Mouse (Mus musculus): ENCODE measurements around the gene Ube2z.

The Ube2z gene

DNA sequence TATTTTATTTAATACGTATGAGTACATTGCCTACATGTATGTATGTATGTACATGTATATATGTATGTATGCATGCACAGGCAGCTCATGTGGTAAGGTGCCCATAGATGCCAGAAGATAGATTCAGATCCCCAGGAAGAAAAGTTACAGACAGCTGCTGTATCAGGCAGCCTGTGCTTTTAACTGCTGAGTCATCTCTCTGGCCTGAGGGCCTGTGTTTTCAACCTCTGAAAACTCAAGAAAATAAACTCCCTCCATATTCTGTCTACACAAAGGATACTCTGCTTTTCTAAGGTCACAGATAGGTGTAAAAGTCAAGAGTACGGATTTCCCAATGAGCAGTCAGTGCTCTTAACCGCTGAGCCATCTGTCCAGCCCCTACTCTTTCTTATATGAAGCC lies 14.3 kb downstream of the Ube2z start:
- DNase-seq, result no peak

DNA sequence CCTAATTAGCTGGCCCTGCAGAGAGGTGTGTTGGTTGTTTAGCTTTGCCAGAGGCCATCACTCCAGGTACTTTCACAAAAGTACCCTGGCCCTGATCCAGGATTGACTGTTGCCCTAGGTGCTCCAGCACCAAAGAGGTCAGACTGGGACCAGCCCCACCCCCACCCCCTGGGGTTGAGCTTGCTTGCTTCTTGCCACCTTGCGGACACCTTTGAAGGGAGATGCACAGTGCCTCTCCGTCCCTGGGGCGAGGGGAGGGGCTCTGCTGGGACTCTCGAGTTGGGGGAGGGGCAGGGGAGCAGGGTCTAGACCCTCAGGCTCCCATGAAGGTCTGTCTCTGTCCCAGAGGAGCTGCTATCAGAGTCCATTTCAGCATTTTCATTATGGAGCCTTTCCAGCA lies 15.2 kb downstream of the Ube2z start:
- DNase-seq, result no peak

DNA sequence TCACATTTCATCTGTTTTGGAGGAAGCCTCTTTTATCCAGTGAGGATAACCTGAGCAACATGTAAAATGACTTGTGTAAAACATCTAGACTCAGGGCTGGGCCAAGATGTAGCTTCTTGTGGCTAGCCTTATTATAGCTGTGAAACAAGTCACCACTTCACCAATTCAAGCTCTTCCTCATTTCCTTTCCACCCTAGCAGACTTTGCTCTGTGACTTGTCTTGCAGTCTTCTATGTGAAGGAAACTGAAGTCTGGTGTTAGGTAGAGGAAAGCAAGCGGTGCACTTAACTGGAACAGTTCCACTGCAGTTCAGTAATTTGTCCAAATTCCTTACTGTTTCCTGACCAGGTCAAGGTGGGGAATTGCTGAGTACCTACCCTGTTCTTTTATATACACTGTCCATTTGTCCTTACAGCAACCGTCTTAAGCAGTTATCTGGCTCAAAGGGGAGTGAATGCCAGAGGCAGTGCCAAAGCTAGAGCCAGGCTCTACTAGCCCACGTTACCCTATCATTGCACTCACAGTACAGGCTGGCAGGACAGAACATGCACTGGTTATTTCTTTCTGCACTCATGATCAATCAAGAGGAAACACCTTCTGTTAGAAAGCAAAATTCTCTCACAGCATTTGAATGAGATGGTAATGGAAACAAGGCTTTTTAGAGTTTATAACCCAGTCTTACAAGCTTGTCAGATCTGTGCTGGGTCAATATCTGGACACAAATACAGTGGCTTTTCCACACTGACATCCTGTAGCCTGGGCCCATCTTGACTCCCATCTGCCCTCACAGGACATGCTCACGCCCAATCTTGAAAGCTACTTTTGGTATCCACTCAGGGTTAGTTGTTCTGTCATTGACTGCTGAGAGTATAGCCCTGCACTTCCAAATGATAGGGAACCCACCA lies 17.5 kb downstream of the Ube2z start:
- DNase-seq, result no peak

DNA sequence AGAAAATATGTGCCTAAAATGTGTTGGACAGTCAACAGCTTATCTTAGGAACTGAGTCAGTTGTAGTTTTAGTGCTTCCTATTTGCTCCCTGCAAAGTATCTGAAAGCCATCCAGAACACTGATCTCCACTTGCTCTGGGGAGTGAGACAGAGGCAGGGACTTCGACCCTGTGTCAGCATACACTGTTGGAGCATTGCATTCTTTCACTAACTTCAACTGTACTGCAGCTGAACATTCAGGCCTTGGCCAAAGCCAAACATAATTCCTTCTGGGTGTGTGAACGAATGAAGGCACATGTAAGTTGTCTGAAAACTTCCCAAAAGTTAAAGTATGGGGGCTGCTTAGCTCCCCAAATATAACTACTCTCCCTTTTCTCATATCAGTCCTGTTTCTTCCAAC lies 18.4 kb downstream of the Ube2z start:
- DNase-seq, result no peak

DNA sequence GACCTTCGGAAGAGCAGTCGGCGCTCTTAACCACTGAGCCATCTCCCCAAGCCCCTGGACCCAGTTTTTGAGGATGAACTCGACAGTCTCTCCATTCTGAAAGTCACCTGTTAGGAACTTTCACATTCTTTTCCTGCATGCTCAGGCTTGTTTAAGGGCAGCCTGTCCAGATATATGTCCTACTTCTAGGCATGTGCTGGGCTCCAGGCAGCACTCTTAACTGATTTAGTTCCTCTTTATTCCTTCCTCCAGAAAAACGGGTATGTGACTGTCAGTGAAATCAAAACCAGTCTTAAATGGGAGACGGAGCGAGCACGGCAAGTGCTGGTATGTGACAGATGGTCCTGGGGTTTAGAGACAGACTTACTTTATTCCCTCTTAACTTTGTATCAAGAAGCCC lies 19.2 kb downstream of the Ube2z start:
- no peak for DNase-seq

DNA sequence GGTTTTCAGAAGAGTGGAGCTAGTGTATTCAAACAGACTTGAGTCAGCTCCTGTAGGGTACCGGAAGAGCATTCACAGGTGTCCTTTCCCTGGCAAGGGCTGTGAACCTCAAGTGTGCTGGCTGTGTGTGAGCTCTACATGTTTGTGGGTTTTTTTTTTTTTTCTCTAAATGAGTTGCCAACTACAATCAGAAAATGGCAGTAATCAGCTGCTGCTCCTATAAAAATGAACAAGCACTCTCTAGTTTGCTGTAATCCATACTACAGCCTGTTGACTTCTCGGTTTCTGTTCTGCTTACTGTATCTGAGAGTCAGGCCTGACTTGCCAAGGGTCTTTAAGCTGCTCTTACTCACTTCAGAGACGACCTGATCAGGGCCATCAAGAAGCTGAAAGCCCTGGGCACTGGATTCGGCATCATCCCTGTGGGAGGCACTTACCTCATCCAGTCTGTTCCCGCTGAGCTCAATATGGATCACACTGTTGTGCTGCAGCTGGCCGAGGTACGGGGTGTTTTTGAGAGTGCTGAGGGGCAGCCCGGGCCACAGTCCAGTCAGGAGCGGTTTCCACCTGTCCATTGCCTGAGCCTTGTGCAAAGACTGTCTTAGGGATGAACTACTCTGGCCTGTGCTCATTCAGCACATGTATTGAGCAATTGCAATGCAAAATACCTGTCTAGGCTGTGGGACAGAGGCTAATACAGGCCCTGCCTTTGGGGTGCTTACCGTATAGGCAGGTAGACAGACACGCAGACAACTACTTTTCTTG lies 20.2 kb downstream of the Ube2z start:
- DNase-seq, result no peak

DNA sequence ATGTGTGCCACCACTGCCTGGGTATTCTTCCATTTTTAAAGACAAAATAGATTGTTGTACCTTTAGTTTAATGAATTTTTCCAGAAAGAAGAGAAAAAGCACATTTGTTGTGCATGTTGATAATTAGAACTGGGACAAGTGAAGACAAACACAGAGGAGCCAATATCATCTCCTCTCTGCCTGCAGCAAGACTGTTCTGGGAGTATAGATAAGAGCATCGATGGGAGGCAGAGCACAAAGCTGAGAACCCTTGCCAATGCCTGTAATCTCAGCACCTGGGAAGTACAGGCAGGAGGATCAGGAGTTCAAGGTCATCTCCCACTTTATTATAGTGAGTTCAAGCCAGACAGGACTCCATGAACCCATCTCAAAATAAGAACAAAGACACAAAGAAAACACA lies 26.6 kb downstream of the Ube2z start:
- no peak for DNase-seq

DNA sequence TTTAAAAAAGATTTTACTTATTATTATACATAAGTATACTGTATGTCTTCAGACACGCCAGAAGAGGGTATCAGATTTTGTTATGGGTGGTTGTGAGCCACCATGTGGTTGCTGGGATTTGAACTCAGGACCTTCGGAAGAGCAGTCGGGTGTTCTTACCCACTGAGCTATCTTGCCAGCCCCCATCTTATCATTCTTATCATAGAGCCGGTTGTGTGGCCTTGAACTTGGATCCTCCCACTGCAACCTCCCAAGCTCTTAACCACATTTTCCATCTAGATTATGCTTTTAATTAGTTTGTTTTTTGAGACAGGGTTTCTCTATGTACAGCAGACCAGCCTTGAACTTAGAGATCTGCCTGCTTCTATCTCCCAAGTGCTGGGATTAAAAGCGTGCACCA lies 27.7 kb downstream of the Ube2z start:
- DNase-seq, result no peak

DNA sequence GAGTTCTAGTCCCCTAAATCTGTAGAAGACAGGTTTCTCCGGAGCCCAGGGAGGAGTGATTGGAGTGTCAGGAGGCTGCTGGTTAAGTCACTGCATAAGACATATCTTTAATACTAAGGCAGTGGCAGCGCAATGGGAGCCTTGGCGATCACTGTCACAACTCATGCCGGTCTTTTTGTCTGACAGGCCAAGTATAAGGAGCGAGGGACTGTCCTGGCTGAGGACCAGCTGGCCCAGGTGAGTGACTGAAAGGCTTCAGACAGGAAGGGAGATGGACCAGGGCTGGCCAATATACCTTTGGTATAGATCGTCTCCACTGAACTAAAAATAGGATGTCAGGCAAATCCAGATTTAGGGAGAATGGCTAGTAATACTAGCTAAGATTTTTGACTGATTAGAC lies 30.1 kb downstream of the Ube2z start:
- no peak for DNase-seq

DNA sequence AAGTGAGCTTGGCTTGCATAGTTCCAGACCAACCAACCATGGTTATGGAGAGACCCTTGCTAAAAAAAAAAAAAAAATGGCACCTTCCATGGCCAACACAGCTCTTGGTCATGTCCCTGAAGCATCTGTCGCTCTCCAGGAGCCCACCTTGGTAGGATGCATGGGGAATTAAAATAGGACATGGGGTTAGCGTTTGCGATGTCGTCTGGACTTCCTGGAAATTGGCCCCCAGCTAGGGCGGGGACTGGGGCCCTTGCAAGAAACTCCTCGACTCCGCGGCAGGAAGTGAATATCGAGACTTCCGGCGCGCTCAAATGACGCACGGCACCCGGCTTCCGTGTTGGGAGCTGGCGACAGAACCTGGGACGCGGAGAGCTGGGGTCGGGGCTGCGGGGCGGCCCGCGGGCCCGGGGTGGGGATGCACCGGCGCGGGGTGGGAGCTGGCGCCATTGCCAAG lies 30.6 kb downstream of the Ube2z start, which contains the start of gene Snf8:
Gene Snf8 (plus strand): TSS at position 290 of the 457 bp plus-strand sequence.
- DNase-seq, result peak; percentile 97

DNA sequence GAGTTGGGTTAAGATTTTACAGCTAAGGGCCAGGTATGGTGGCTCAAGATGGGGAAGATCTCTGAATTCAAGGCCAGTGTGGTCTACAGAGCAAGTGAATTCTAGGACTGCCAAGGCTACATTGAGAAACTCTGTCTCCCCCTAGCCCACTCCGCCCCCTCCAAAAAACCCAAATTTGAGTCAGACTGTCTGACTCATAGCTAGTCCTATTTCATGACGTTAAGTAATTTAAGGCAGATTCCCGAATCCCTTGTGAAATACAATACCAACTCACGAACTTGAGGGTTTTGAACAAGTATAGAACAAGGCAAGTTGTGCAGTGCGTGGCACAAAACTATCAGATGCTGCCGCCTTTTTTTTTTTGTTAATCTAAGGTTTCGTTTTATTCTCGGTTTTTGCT lies 31.1 kb downstream of the Ube2z start:
- DNase-seq, result no peak

DNA sequence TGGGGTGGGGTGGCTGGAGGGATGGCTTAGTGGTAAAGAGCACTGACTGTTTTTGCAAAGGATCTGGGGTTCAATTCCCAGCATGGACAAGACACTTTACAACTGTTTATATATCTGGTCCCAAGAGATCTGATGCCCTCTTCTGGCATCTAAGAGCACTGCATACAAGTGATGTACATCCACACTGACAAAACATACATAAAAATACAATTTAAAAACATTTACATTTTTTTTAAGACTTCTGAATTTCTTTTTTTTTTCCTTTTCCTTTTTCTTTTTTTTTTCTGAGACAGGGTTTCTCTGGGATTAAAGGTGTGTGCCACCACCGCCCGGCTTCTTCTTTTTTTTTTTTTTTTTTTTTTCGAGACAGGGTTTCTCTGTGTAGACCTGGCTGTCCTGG lies 31.9 kb downstream of the Ube2z start:
- no peak for DNase-seq

DNA sequence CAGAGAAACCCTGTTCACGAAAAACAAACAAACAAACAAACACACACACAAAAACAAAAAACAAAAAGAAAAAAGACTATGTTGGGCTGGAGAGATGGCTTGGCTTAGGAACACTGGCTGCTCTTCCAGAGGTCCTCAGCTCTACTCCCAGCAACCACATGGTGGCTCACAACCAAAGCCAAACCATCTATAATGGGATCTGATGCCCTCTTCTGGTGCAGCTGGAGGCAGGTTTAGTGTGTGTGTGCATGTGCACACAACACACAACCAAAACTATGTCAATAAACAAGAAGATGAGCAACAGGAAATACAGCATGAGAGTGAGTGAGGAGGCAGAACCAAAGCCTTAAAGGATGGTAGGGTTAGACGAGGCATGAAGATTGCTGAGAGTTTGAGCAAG lies 33.5 kb downstream of the Ube2z start:
- no peak for DNase-seq

DNA sequence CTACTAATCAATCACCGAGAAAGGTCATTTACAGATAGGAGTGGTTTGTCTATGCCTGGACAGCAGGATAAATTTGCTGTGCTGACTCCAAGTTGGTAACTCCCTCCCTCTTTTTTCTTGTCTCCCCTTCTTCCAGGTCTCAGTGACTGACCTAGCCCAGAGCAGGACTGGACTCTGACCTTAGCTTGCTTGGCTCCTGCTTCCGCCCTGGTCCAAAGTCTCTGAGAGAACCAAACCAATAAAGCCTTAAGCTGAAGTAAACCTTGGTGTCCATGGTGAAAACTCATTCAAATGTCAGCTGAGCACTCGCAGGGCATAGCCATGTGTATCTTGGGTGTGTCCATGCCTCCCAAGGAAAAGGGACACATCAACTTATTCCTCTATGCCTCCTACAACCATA lies 34.6 kb downstream of the Ube2z start:
- DNase-seq, result no peak

DNA sequence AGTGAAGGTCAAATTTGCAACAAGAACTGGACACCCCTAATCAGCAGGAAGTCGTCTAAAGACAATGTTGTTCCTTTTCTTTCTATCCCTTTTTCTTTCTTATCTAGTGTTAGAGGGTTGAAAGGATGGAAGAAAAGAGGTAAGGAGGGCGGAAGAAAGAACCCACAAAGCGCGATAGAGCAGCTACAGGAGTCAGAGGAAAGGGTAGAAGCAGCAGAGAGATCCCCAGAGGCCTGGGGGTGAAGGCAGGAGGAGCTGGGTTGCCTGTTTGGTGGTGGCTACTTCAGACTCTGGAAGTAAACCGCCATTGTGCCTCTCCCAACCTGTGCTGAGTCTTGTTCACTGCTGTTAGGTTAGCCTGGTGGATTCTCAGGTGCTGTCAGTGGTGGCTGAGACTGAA lies 37.1 kb downstream of the Ube2z start:
- DNase-seq, result no peak

DNA sequence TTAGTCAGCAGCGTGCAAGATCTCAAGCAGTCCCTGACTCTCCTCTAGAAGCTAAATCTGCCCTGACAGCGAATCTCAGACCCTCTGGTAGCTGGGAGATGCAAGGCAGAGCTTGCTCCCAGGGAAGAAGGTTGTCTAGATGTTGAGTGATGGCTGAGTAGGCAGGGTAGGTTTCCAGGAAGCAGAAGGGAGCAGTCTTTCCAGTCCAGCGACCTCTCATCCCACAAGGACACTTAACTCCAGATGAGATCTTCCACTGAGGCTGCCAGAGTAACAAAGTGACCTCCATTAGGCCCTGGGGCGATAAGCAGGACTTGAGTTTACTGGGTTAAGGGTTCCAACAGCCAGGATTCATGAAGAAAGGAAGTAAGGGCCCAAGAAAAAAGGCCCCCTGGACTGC lies 44.6 kb downstream of the Ube2z start:
- DNase-seq, result no peak

DNA sequence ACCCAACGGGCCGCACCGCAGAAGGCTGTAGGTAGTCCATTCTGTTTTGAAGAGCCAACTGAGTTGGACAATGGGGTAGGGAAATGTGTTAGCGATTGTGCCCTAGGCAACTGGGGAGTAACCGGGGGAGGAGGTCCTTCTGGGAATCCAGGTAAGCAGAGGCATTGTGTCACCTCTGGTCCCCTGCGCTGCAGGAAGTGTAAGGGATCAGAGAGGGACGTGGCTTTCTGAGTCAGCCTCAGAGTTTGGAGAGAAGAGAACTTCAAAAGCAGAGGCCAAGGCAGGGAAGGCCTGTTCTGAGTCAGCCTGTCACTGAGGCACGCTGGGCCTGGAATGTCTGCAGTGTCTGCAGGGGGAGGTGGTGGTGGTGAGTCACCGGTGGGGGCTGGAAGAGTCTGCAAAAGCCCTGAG lies 47.2 kb downstream of the Ube2z start:
- DNase-seq, result no peak

DNA sequence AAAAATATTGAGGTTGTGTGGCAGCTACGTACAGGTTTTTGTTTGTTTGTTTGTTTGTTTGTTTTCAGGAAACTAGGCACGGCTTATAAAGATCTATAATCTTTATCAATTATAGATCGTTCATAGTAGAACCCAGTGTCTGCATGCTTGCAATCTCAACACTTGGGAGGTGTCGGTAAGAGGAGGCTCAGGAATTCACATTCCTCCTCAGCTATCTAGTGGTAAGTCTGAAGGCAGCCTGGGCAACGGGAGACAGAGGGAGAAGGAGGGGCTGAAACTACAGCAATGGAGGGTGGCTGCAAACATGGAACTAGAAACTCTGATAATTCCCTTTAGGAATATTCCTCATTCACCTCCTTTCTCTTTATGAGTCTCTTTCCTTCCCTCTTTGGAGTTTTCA lies 49.8 kb downstream of the Ube2z start:
- no peak for DNase-seq

DNA sequence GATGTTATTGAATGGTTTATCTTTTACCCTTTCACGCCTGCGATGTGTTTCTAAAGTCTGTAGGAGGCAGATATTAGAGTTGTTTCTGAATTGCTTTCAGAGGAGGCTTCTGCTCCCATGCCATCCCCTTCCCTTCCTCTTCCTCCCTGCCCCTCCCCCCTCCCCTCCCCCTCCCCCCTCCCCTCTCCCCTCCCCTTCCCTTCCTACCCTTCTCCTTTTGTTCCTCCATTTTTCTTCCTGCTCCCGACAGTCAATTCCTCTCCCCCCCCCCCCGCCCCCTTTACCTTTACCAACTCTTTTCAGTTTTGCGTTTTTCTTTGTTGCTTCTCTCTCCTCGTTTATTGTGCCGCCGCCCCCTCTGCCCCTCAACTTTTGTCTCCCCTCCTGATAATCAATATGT lies 53.2 kb downstream of the Ube2z start:
- no peak for DNase-seq

DNA sequence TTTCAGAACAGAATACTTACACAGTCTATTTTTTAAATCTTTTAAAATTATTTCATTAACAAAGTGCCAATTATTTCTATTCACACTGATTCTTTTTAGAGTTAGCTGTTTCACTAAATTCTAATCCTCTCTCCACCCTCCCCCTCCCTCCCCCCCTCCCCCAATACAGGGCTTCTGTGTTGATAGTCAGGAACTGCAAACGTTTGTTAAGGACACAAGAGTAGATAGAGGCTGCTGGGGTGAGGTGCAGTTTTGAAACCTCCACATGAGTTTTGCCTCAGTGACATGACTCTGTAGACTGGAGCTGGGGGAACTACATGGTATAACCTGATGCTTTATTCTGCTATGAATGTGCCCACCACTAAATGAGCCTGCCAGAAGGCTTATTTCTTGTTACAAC lies 56.4 kb downstream of the Ube2z start:
- no peak for DNase-seq

DNA sequence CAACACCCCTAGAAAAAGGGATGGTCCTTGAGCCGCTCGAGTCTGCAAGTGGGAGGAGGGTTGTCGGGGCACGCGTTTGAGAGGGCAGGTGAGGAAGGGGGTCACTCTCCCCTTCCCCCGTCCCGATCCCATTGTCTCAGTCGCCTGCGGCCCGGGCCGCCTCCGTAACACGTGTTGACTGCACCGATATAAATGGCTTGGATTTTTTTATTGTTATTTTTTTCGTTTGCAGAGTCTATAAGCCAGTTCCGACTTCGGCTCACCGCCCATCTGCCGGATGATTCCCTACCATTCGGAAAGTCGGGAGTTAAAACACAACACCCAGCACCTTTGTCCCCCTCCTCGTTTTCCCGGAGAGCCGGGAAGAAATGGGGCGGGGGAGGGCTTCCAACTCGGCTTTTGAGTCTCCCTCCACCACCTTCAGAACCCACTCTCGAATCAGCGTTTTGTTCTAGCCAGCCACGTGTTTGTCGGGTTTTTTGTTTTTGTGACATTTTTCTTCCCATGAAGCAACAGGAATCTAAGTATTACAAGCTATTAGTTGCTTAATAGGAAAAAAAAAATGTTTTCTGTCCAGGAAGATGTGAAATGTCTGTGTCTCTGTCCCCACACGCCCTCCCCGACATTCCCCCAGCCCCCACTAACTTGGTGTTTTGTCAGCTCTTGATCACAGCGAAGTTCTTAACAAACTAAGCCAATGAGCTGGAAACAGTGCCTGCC lies 57.5 kb downstream of the Ube2z start:
- peak; percentile 25 for DNase-seq

DNA sequence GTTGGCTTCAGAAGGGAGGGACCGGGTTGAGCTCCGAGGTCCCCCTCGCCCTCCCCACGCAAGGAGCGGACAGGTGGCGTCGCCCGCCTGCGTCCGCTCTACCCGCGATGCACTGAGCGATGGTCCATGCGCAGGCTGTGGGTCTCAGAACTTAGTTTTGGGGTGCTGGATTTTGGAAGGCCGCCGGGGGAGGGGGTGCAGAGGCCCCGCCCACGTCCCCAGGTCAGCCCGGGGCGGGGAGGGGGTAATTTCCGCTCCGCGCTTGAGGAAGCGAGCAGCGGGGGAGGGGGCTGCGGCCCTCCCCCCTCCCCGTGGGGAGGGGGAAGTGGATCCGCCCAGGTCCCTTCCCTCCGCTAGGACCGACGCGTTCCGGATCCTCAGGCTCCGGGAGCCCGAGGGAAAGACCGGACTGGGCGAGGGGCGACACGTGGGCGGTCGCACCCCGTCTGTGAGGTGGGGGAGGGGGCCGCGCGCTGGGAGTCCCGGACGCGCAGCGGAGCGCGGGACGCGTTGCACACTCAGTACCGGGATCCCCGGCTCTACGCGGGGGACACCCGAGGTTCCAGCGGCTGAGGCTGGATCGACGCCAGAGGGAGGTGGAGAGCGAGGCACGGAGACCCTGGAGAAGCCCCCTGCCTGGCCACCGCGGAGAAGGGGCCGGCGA lies 58.2 kb downstream of the Ube2z start:
- peak; percentile 60 for DNase-seq

DNA sequence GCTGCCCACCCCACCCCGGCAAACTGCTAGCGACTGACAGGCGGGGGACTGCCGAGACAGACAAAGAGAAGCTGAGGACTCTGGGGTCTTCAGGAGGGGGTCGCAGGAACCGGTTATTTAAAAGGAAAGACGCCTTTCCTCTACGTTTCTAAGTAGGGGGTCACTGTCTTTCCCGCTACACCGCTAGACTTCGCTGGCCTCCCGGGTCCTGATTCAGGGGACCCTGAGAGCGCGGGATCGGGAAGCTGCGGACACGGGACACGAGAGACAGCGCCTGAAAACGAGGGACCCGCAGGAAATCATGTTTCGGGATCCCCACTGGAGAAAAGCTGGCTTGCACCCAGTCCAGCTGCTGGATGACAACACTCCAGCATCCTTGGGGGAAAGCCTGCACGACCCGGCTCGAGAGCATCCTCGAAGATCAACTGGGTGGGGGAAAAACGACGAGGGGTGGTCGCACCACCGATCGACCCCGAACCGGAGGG lies 58.8 kb downstream of the Ube2z start:
- DNase-seq, result peak; percentile 30

All from right cerebral cortex, postnatal 4 days (tissue).